Mouse (Mus musculus): ENCODE data around the gene Aldh1a2.

Aldh1a2 gene

GRCm38 (mm10) chr9:71289810-71290209 lies 74.2 kb downstream of the Aldh1a2 start:
- no peak for DNase-seq (ENCODE audit: low spot score in 2 of 2)

GRCm38 (mm10) chr9:71290730-71291129 lies 75.1 kb downstream of the Aldh1a2 start:
- no peak for DNase-seq (ENCODE audit: low spot score in 2 of 2)

- DNase-seq (ENCODE audit: low spot score in 2 of 2) = no peak
Measured at GRCm38 (mm10) chr9:71295501-71295900, 79.9 kb downstream of the Aldh1a2 start.

- DNase-seq (ENCODE audit: low spot score in 2 of 2) = no peak
Measured at GRCm38 (mm10) chr9:71303594-71303993, 88.0 kb downstream of the Aldh1a2 start.

- no peak for DNase-seq (ENCODE audit: low spot score in 2 of 2)
Measured at GRCm38 (mm10) chr9:71307106-71307789, 91.7 kb downstream of the Aldh1a2 start.

- DNase-seq (ENCODE audit: low spot score in 2 of 2) = no peak
Measured at GRCm38 (mm10) chr9:71315960-71316359, 100.4 kb downstream of the Aldh1a2 start.

- no peak for DNase-seq (ENCODE audit: low spot score in 2 of 2)
Measured at GRCm38 (mm10) chr9:71317096-71317920, 101.7 kb downstream of the Aldh1a2 start.

- no peak for DNase-seq (ENCODE audit: low spot score in 2 of 2)
Measured at GRCm38 (mm10) chr9:71317921-71318241, 102.3 kb downstream of the Aldh1a2 start.

GRCm38 (mm10) chr9:71319776-71320175 lies 104.2 kb downstream of the Aldh1a2 start:
- DNase-seq (ENCODE audit: low spot score in 2 of 2) = no peak

- DNase-seq (ENCODE audit: low spot score in 2 of 2) = no peak
Measured at GRCm38 (mm10) chr9:71320246-71321155, 104.9 kb downstream of the Aldh1a2 start.

- no peak for DNase-seq (ENCODE audit: low spot score in 2 of 2)
Measured at GRCm38 (mm10) chr9:71321436-71321835, 105.8 kb downstream of the Aldh1a2 start.

- no peak for DNase-seq (ENCODE audit: low spot score in 2 of 2)
Measured at GRCm38 (mm10) chr9:71321871-71322270, 106.3 kb downstream of the Aldh1a2 start.

- no peak for DNase-seq (ENCODE audit: low spot score in 2 of 2)
Measured at GRCm38 (mm10) chr9:71323303-71323952, 107.8 kb downstream of the Aldh1a2 start.

- DNase-seq (ENCODE audit: low spot score in 2 of 2) = no peak
Measured at GRCm38 (mm10) chr9:71324060-71324459, 108.5 kb downstream of the Aldh1a2 start.

- no peak for DNase-seq (ENCODE audit: low spot score in 2 of 2)
Measured at GRCm38 (mm10) chr9:71326261-71326660, 110.7 kb downstream of the Aldh1a2 start.

- no peak for DNase-seq (ENCODE audit: low spot score in 2 of 2)
Measured at GRCm38 (mm10) chr9:71331661-71332060, 116.1 kb downstream of the Aldh1a2 start.

- no peak for DNase-seq (ENCODE audit: low spot score in 2 of 2)
Measured at GRCm38 (mm10) chr9:71336674-71337073, 121.1 kb downstream of the Aldh1a2 start.

GRCm38 (mm10) chr9:71337425-71337824 lies 121.8 kb downstream of the Aldh1a2 start:
- DNase-seq (ENCODE audit: low spot score in 2 of 2) = no peak

GRCm38 (mm10) chr9:71340116-71340515 lies 124.5 kb downstream of the Aldh1a2 start:
- DNase-seq (ENCODE audit: low spot score in 2 of 2) = no peak

All from right cerebral cortex, adult 2 months (tissue).